Mouse (Mus musculus): ENCODE data around the gene Nol3.
"Not testable (repeated sequence)": the region's sequence is repeated elsewhere in the genome, so short reads cannot be mapped to it uniquely, and the experiment has no call there.

Nol3 gene

GRCm38 (mm10) chr8:105275840-105276239 lies at the start of gene Nol3:
Nol3 (plus strand) TSS chr8:105276140.
- DNase-seq (ENCODE audit: low spot score in 2 of 2), result no peak

GRCm38 (mm10) chr8:105231503-105232320 lies 44.2 kb upstream of the Nol3 start:
- DNase-seq (ENCODE audit: low spot score in 2 of 2), result no peak

GRCm38 (mm10) chr8:105232321-105232693 lies 43.6 kb upstream of the Nol3 start:
- not testable (repeated sequence) for DNase-seq (ENCODE audit: low spot score in 2 of 2)

GRCm38 (mm10) chr8:105233126-105233935 lies 42.6 kb upstream of the Nol3 start:
- no peak for DNase-seq (ENCODE audit: low spot score in 2 of 2)

- no peak for DNase-seq (ENCODE audit: low spot score in 2 of 2)
Observed at GRCm38 (mm10) chr8:105235206-105235605, 40.7 kb upstream of the Nol3 start.

- DNase-seq (ENCODE audit: low spot score in 2 of 2), result no peak
Observed at GRCm38 (mm10) chr8:105237442-105238142, 38.3 kb upstream of the Nol3 start.

- DNase-seq (ENCODE audit: low spot score in 2 of 2), result no peak
Observed at GRCm38 (mm10) chr8:105241016-105241415, 34.9 kb upstream of the Nol3 start.

GRCm38 (mm10) chr8:105251954-105252353 lies 24.0 kb upstream of the Nol3 start:
- no peak for DNase-seq (ENCODE audit: low spot score in 2 of 2)

- DNase-seq (ENCODE audit: low spot score in 2 of 2), result no peak
Observed at GRCm38 (mm10) chr8:105252680-105253537, 23.0 kb upstream of the Nol3 start.

- no peak for DNase-seq (ENCODE audit: low spot score in 2 of 2)
Observed at GRCm38 (mm10) chr8:105253766-105254151, 22.2 kb upstream of the Nol3 start.

GRCm38 (mm10) chr8:105254152-105254965 lies 21.6 kb upstream of the Nol3 start:
- DNase-seq (ENCODE audit: low spot score in 2 of 2), result peak; percentile 85 to 86

GRCm38 (mm10) chr8:105254966-105255350 lies 21.0 kb upstream of the Nol3 start, which contains the start of gene B3gnt9:
B3gnt9 (minus strand) TSS chr8:105255153.
- peak; percentile 52 to 55 for DNase-seq (ENCODE audit: low spot score in 2 of 2)

- DNase-seq (ENCODE audit: low spot score in 2 of 2), result no peak
Observed at GRCm38 (mm10) chr8:105257318-105258114, 18.4 kb upstream of the Nol3 start.

- no peak for DNase-seq (ENCODE audit: low spot score in 2 of 2)
Observed at GRCm38 (mm10) chr8:105258911-105259720, 16.8 kb upstream of the Nol3 start.

GRCm38 (mm10) chr8:105259721-105260320 lies 16.1 kb upstream of the Nol3 start:
- DNase-seq (ENCODE audit: low spot score in 2 of 2), result peak; percentile 62

- no peak for DNase-seq (ENCODE audit: low spot score in 2 of 2)
Observed at GRCm38 (mm10) chr8:105260371-105261099, 15.4 kb upstream of the Nol3 start.

- DNase-seq (ENCODE audit: low spot score in 2 of 2), result no peak
Observed at GRCm38 (mm10) chr8:105261326-105261980, 14.5 kb upstream of the Nol3 start.

All from spleen, postnatal 36 days (tissue).